Mouse (Mus musculus): Measurements from ENCODE around the gene Haus4.

Gene Haus4

GRCm38 (mm10) chr14:54572790-54573736, 18.6 kb upstream of the Haus4 start:
- DNase-seq: peak; percentile 62

- DNase-seq: no peak
These were observed 17.7 kb upstream of the Haus4 start for GRCm38 (mm10) chr14:54572122-54572521.

GRCm38 (mm10) chr14:54569451-54570392, 15.3 kb upstream of the Haus4 start:
- no peak for DNase-seq

- peak; percentile 82 for DNase-seq
These were observed 14.4 kb upstream of the Haus4 start for GRCm38 (mm10) chr14:54568694-54569414.

GRCm38 (mm10) chr14:54560527-54561242, 6.3 kb upstream of the Haus4 start:
- no peak for DNase-seq

- DNase-seq: no peak
These were observed 2.9 kb upstream of the Haus4 start for GRCm38 (mm10) chr14:54557330-54557729.

GRCm38 (mm10) chr14:54553454-54553974, 902 bp downstream of the Haus4 start:
- no peak for DNase-seq

GRCm38 (mm10) chr14:54544703-54545102, 9.7 kb downstream of the Haus4 start:
- DNase-seq: no peak

GRCm38 (mm10) chr14:54540771-54541170, 13.6 kb downstream of the Haus4 start:
- no peak for DNase-seq

- DNase-seq: no peak
These were observed 15.8 kb downstream of the Haus4 start for GRCm38 (mm10) chr14:54538580-54538979.

GRCm38 (mm10) chr14:54528446-54529111, 25.8 kb downstream of the Haus4 start:
- DNase-seq: peak; percentile 91

- DNase-seq: no peak
These were observed 26.4 kb downstream of the Haus4 start for GRCm38 (mm10) chr14:54528007-54528393.

GRCm38 (mm10) chr14:54527227-54528006, 27.0 kb downstream of the Haus4 start:
- peak; percentile 17 for DNase-seq

- no peak for DNase-seq
These were observed 30.8 kb downstream of the Haus4 start for GRCm38 (mm10) chr14:54523600-54523999.

- DNase-seq: no peak
These were observed 37.6 kb downstream of the Haus4 start for GRCm38 (mm10) chr14:54516710-54517310.

GRCm38 (mm10) chr14:54509774-54510173, 44.6 kb downstream of the Haus4 start:
- DNase-seq: no peak

GRCm38 (mm10) chr14:54503092-54503491, 51.3 kb downstream of the Haus4 start:
- no peak for DNase-seq

GRCm38 (mm10) chr14:54501365-54501764, 53.1 kb downstream of the Haus4 start:
- DNase-seq: no peak

GRCm38 (mm10) chr14:54499330-54499729, 55.1 kb downstream of the Haus4 start:
- no peak for DNase-seq

GRCm38 (mm10) chr14:54496706-54497105, 57.7 kb downstream of the Haus4 start:
- DNase-seq: no peak

All from lung, postnatal 14 days (tissue).